Comparison of ENCODE assay signal across 23 mouse cellular contexts in genomic region chr4:107443621-107444020, GRCm38 (mm10). TPM values are rescaled to one million over a fixed set of nuclear protein-coding genes. Genes with fewer than 3 reads are reported as not detected.
DNase-seq lines count a peak whose midpoint lies in the region; ATAC-seq lines count a peak whose summit lies in the region.
"Had no signal": no experiment of that assay in that cellular context is flagged by ENCODE, and none has a peak within 500 bp of the region (broad histone marks: within the 10 kb centered on the region; RNA-seq: fewer than 3 reads in every experiment).

No protein-coding gene starts in this region.

- H3K27ac ChIP-seq in midbrain, embryonic 13.5 days = no peak overlapping the region
- H3K27ac ChIP-seq in midbrain, embryonic 16.5 days (ENCODE audit: low read length) = no peak overlapping the region
- H3K27ac ChIP-seq in embryonic facial prominence, embryonic 14.5 days (replicated peaks; ENCODE audit: low read depth, low read length) = peak overlapping the region; percentile 25; the same call in 1 of the 2 replicates
- no peak overlapping the region for H3K27ac ChIP-seq in limb, embryonic 13.5 days
- H3K27ac ChIP-seq: hindbrain, embryonic 12.5 days; liver, embryonic 13.5 days had no signal

- ATAC-seq in midbrain, embryonic 13.5 days = no peak
- no peak for ATAC-seq in midbrain, embryonic 16.5 days
- no peak for ATAC-seq in embryonic facial prominence, embryonic 14.5 days (ENCODE audit: low read depth)
- ATAC-seq in limb, embryonic 13.5 days (ENCODE audit: low FRiP score, low read depth) = no peak
- ATAC-seq: Patski had no signal

- 0 out of 2 replicates have a peak overlapping the region, but pooled peaks have one; percentile 11 for H3K4me2 ChIP-seq in midbrain, embryonic 13.5 days (replicated peaks)
- H3K4me2 ChIP-seq in midbrain, embryonic 16.5 days (ENCODE audit: low read length) = no peak overlapping the region
- H3K4me2 ChIP-seq in embryonic facial prominence, embryonic 14.5 days (ENCODE audit: low read depth, low read length) = peak overlapping the region; percentile 38
- peak overlapping the region; percentile 51 for H3K4me2 ChIP-seq in limb, embryonic 13.5 days (replicated peaks)
- H3K4me2 ChIP-seq: heart, embryonic 12.5 days; hindbrain, embryonic 12.5 days; liver, embryonic 13.5 days had no signal

- no peak overlapping the region for H3K4me3 ChIP-seq in midbrain, embryonic 13.5 days (replicated peaks)
- no peak overlapping the region for H3K4me3 ChIP-seq in midbrain, embryonic 16.5 days (ENCODE audit: low read depth, low read length)
- H3K4me3 ChIP-seq in embryonic facial prominence, embryonic 14.5 days (ENCODE audit: low read depth, low read length) = peak overlapping the region; percentile 5
- peak overlapping the region; percentile 16; the same call in 1 of the 2 replicates for H3K4me3 ChIP-seq in limb, embryonic 13.5 days
- H3K4me3 ChIP-seq: heart, embryonic 12.5 days; hindbrain, embryonic 12.5 days; liver, embryonic 13.5 days had no signal

- 0 out of 2 replicates have a peak overlapping the region, but pooled peaks have one; percentile 32 for H3K9ac ChIP-seq in midbrain, embryonic 13.5 days (replicated peaks)
- no peak overlapping the region for H3K9ac ChIP-seq in midbrain, embryonic 16.5 days (ENCODE audit: low read depth, low read length)
- H3K9ac ChIP-seq in embryonic facial prominence, embryonic 14.5 days (ENCODE audit: low read depth, low read length) = peak overlapping the region; percentile 39; the same call in 1 of the 2 replicates
- no peak overlapping the region for H3K9ac ChIP-seq in limb, embryonic 13.5 days
- H3K9ac ChIP-seq: heart, embryonic 12.5 days; hindbrain, embryonic 12.5 days; liver, embryonic 13.5 days had no signal

- H3K36me3 ChIP-seq in midbrain, embryonic 13.5 days = no peaks in the 10 kb centered on the region
- H3K36me3 ChIP-seq in midbrain, embryonic 16.5 days (ENCODE audit: control insufficient read depth, insufficient read depth, low read length) = no peaks in the 10 kb centered on the region
- no peaks in the 10 kb centered on the region for H3K36me3 ChIP-seq in embryonic facial prominence, embryonic 14.5 days (ENCODE audit: control insufficient read depth, insufficient read depth, low read length)
- H3K36me3 ChIP-seq in limb, embryonic 13.5 days = no peaks in the 10 kb centered on the region
- H3K36me3 ChIP-seq: G1E; heart, embryonic 12.5 days; hindbrain, embryonic 12.5 days; liver, embryonic 13.5 days had no signal

- peak; percentile 17 for DNase-seq in kidney, adult 9 months
- no peak for DNase-seq in kidney, postnatal 25 days
- DNase-seq in embryonic facial prominence, embryonic 14.5 days (ENCODE audit: low spot score) = no peak
- DNase-seq in liver = no peak
- no peak for DNase-seq in left cerebral cortex, postnatal 14 days (ENCODE audit: low spot score in 2 of 2)
- DNase-seq: B cell, adult 2 months; cerebellum, adult 11 months; cerebellum, postnatal 10 days; gastrocnemius, postnatal 25 days; heart, adult 18-20 months; heart, postnatal 14 days; kidney, postnatal 10 days; liver, embryonic 13.5 days; lung, adult 2 months; lung, postnatal 14 days had no signal

- no peaks in the 10 kb centered on the region for H3K9me3 ChIP-seq in midbrain, embryonic 13.5 days
- no peaks in the 10 kb centered on the region for H3K9me3 ChIP-seq in midbrain, embryonic 16.5 days (replicated peaks; ENCODE audit: control insufficient read depth, low read length, poor library complexity, severe bottlenecking)
- H3K9me3 ChIP-seq in embryonic facial prominence, embryonic 14.5 days (ENCODE audit: control insufficient read depth, low read length) = peaks cover 5% of the 10 kb centered on the region; the same call in 1 of the 2 replicates
- H3K9me3 ChIP-seq in limb, embryonic 13.5 days = peaks cover 4% of the 10 kb centered on the region; the same call in 1 of the 2 replicates
- H3K9me3 ChIP-seq: G1E; heart, embryonic 12.5 days; hindbrain, embryonic 12.5 days had no signal

- H3K4me1 ChIP-seq in midbrain, embryonic 13.5 days (replicated peaks) = peaks cover 14% of the 10 kb centered on the region
- peaks cover 3% of the 10 kb centered on the region; the same call in 1 of the 2 replicates for H3K4me1 ChIP-seq in midbrain, embryonic 16.5 days (ENCODE audit: control insufficient read depth, insufficient read depth, low read length)
- H3K4me1 ChIP-seq in embryonic facial prominence, embryonic 14.5 days (ENCODE audit: control insufficient read depth, insufficient read depth, low read length) = peaks cover 24% of the 10 kb centered on the region
- H3K4me1 ChIP-seq in limb, embryonic 13.5 days = peaks cover 75% of the 10 kb centered on the region

- 41% methylated on average over 11 of the region's 11 CpGs for WGBS in midbrain, embryonic 13.5 days
- WGBS in midbrain, embryonic 16.5 days = 38% methylated on average over 11 of the region's 11 CpGs
- WGBS in embryonic facial prominence, embryonic 14.5 days = 43% methylated on average over 11 of the region's 11 CpGs
- 16% methylated on average over 11 of the region's 11 CpGs for WGBS in limb, embryonic 13.5 days

- intact Hi-C loops in left cerebral cortex, postnatal 14 days (cut with DNase I) = no loop called here

- peaks cover 60% of the 10 kb centered on the region for H3K27me3 ChIP-seq in midbrain, embryonic 13.5 days
- peaks cover 25% of the 10 kb centered on the region for H3K27me3 ChIP-seq in midbrain, embryonic 16.5 days (ENCODE audit: control insufficient read depth, insufficient read depth, low read depth, low read length)
- peaks cover 16% of the 10 kb centered on the region for H3K27me3 ChIP-seq in embryonic facial prominence, embryonic 14.5 days (replicated peaks; ENCODE audit: control insufficient read depth, insufficient read depth, low read length)
- H3K27me3 ChIP-seq in limb, embryonic 13.5 days = peaks cover 73% of the 10 kb centered on the region
- H3K27me3 ChIP-seq: CH12.LX, Patski had no signal

RNA-seq across cellular contexts. Expression of gene Glis1, which starts 9.2 kb away (rescaled TPM):
- 1.0 and 1.5 TPM in 2 replicates for polyA plus RNA-seq in midbrain, embryonic 13.5 days (2015; fragmentation: Nextera tagmentation; extraction: Ambion mirVana)
- 2.3 and 2.4 TPM in 2 replicates for polyA plus RNA-seq in midbrain, embryonic 16.5 days (2015; fragmentation: Nextera tagmentation; extraction: Ambion mirVana)
- polyA plus RNA-seq in embryonic facial prominence, embryonic 14.5 days (2014; fragmentation: Nextera tagmentation; extraction: Ambion mirVana) = 10.8 and 12.1 TPM in 2 replicates
- polyA plus RNA-seq in limb, embryonic 13.5 days (2015; fragmentation: Nextera tagmentation; extraction: Ambion mirVana) = 10.9 and 12.5 TPM in 2 replicates
- total RNA-seq in left cerebral cortex, postnatal 14 days (2021) = 1 to 10 TPM; 1.4 to 2.3 TPM
- total RNA-seq: gastrocnemius, postnatal 25 days had no signal

Comparison
In these comparisons a context has a peak if more than half of its experiments do, and no peak if none do; other contexts are left out.
1. H3K9ac ChIP-seq: peak in midbrain, embryonic 13.5 days (single experiment) and embryonic facial prominence, embryonic 14.5 days (single experiment); none in midbrain, embryonic 16.5 days (single experiment) and limb, embryonic 13.5 days (single experiment).
2. H3K4me3 ChIP-seq: peak in embryonic facial prominence, embryonic 14.5 days (single experiment) and limb, embryonic 13.5 days (single experiment); none in midbrain, embryonic 13.5 days (single experiment) and midbrain, embryonic 16.5 days (single experiment).